Mouse (Mus musculus): ENCODE data around the gene Omg.

- TF ChIP-seq GATA1 (IDR thresholded peaks at IDR 0.05; ENCODE audit: low read length) = no peak
- TF ChIP-seq TAL1 (IDR thresholded peaks at IDR 0.05; ENCODE audit: low read length) = no peak
These were observed 15.4 kb upstream of the Omg start for GRCm38 (mm10) chr11:79519299-79519698.
